Mouse (Mus musculus) Muller cell, postnatal 12 days (primary cell): ENCODE data around the gene Nfkb1.

ENCODE experiments used
- DNase-seq: peaks from one replicate; pipeline ENCODE4 v3.0.0-alpha.2; 2015; ENCODE audit errors: inconsistent ontology term

The Nfkb1 gene

DNA sequence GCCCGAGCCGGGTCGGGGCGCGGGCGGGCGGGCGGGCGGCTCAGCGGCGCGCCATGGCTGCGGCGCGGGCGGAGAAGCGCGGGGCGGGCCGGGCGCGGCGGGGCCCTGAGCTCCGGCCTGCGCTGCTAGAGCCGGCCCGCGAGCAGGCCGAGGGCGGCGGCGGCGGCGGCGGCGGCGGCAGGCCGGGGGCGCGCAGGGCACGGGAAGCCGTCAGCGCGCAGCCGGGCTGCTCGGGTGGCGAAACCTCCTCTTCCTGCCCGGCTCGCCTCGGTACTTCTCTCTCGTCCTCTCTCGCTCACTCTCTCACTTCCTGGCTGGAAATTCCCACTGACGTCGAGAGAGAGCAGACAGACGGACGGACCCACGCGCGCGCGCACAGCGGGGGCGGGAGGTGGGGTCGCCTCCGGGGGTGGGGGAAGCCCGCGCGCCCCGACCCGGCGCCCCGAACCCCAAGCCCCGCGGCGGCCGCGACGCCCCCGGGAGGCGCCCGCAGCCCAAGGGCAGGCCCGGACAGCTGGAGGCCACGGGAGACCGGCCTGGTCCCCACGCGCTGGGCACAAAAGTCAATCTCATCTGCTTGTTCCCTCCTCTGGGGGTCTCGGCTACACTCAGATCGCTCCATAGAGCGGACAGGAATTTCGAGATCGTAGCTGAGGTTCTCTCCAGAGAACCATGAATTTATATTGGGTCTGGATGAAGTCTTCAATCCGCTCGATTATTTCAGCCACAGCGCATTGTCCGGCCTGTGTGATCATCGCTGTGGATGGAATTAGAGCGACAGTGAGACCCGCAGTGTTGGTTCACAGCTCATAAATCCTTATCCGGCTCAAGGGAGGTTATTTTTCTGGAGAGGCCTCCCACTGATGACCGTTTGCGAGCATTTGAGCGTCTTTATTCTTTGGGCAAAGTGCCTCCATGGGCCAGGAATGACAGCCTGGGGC lies at the start of gene Nfkb1:
TSS of gene Nfkb1 (minus strand) at position 357 of the 941 bp plus-strand sequence.
- peak; percentile 80 for DNase-seq

DNA sequence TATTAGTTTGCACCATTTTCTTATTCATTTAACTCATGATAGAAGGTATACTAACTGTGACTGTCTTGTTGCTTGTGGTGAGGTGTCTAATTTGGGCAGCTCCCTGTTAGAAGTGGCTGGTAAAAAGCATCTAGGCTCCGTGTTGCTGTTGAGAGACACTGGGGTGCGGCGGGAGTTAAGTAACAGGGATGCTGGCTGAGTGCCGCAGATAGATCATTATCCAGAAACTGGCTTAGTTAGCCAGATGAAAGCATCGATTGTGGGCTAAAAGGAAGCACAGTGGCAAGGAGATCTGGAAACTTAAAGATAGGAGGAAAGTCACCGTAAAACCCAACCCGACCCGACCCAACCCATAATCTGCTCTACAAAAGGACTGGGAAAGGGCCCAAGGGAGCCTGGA lies 49.4 kb upstream of the Nfkb1 start:
- DNase-seq, result no peak

DNA sequence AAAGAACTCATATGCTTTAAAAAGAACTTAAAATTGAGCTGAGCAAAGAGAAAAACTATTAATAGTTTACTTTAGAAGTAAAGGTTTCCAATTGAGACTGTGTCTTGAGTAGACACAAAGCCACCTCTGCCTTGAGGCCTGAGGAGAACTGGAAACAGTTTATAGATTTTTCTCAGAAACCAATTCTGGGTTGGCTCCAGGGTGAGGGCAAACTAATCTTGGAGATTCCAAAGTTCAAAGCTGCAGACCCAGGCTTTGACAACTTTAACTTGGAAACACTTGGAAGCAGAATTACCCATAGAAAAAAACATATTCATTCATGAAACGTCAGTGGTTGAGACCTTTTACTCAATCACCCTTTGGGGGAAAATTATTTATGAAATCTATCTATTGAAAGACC lies 43.4 kb upstream of the Nfkb1 start:
- DNase-seq, result no peak

DNA sequence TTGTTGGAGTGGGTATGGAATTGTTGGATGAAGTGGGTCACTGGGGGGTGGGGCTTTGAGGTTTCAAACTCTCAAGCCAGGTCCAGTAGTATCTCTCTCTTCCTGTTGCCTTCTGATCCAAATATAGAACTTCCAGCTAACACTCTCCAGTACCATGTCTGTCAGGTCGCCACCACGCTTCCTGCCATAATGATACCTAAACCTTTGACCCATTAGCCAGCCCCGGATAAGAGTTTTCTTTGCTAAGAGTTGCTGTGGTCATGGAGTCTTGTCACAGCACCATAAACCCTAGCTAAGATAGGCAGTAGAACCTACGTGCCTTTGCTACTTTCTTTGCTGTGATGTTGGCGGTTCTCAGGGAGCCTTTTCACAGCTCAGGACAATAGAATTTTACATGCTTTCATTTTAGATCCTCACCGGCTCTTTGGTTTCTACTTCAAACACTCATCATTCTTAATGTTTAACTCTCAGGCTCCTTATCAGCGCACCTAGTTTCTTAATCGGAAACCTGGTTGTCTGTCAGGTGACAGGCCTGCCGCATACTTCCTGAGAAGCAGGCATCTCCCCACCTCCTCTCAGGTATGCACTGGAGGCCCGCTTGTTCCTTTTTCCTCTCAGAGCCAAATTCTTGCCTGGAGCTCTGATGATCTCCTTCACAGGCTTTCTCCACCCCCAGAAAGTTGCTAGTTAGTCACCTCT lies 41.5 kb upstream of the Nfkb1 start:
- DNase-seq, result no peak

DNA sequence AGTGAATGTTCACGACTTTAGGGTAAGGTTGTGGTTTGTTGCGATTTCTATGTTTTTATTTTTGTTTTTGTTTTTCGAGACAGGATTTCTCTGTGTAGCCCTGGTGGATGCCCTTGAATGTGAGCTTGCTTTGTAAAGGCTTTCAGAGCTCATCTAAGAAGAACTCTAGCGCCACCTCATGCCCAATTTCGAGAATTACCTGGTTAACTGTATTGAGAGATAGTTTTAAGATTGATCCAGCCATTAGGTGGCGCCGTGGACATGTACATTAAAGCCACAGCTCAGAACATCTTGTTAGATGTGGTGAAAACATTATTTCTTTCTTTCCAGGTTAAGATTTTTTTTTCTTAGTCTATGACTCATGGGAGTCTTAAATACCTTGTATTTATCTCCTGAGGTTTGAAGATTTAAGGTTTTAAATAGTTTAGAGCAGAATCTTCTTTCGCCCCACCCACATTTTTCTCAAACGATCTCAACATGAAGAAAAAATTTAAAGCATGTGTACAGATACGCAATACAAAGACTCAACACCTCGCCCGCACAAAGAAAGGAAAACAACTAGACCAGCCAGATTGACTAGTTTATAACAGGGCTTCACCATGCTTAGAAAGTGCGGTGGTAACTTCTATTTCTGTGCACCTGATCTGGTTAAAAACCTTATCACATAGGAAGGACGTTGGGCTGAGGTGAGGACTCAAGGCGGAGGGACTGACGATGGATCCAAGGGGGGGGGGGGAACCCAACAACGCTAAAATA lies 40.1 kb upstream of the Nfkb1 start:
- DNase-seq, result peak; percentile 79

DNA sequence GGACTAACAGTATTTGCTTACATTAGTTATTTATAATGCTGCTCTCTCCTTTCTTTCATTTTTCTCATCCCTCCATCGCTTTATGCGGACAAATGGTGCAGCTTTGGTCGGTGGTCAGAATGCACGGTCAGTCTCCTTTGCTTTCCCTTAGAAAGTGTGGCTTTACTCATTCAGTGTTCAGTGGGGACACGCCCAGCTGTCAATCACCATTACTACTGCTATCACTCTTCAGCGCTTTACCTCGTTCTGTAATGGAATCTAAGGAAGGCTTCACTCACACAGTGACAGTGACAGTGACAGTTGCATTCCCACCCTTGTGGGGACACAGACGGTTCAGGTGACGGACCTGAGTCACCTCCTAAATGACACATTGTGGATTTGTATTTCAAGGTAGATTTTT lies 39.4 kb upstream of the Nfkb1 start:
- no peak for DNase-seq

DNA sequence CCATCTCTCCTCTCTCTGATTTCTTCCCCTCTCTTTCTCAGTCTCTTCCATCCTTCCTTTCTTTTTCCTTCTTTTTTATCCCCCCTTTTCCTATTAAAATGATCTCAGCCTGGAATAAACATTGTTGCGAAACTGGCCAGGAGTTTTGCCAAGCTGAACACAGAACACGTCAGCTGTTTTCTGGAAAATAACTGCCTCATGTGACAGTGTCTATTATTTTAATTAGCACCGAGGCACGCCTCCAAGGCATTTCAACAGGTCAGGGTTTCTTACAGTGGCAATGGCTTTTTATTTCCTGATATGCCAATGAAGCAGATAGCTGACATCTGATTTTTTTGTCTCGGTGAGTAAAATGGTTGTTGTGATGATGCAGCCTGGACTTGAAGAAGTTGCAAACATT lies 38.2 kb upstream of the Nfkb1 start:
- peak; percentile 79 for DNase-seq

DNA sequence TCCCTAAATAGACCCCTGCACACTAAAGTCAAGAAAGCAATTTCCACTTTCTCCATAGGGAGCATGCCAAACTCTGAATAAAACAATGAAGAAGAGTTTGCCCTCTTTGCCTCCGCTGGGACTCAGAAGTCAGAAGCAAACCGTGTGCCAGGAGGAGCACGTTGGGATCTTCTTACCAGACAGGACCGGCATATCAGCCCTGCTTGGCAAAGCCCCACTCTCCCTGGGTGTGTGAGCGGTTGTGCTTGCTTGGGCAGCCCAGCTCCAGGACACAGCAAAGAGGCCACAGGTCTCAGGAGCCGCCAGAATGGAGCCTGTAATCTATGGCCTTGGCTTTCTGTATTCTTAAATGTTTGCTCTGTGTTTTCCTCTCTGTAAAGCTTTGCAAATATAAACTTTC lies 37.6 kb upstream of the Nfkb1 start:
- no peak for DNase-seq

DNA sequence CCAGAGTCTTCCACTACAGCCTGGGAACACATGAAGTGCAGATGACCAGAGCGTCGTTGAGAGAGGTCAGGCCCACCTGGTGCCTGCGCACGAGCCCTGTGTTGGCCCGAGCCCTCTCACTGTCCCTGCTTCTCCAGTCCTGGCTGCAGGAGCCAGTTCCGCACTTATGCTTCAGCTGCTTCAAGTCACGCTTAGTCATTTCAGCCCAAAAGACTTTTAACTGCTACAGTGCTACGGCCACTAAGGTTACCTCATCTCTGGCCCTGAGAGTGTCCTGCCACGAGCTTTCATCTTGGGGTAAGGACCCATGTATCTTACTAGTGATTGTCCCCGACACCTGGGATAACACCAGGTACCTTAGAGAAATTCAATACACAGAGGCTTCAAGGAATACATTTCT lies 36.0 kb upstream of the Nfkb1 start:
- no peak for DNase-seq

DNA sequence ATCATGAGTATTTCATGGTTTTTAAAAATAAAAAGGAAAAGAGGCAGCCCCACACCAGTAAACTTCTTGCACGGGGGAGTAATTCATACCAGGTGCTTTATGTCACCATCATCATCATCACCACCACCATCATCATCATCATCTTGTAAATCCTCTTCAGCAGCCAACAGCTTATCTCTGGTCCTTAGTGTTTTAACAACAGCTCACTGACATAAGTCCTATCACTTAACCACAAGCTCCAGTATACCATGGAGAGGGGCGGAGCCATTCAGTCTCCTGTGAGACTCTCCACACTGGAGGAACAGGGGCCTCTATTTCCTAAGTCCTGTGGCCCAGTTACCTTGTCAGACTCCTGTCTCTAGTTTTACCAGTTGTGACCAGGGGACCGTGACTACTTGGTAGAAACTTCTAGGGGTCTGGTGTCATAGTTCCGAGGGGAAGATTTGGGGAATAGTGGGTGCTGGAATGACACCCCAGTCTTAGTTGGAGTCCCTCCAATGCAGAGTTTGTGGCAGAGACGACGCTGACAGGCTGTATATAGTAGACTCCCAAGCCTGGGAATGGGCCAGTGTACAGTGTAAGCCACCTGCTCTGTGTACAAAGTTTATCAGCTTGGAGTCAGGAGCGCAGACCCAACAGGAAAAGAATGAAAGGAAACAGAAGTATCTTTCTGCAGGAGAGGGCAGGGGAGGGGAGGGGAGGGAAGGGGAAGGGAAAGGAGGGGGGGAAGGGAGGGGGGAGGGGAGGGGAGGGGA lies 35.4 kb upstream of the Nfkb1 start:
- DNase-seq, result no peak

DNA sequence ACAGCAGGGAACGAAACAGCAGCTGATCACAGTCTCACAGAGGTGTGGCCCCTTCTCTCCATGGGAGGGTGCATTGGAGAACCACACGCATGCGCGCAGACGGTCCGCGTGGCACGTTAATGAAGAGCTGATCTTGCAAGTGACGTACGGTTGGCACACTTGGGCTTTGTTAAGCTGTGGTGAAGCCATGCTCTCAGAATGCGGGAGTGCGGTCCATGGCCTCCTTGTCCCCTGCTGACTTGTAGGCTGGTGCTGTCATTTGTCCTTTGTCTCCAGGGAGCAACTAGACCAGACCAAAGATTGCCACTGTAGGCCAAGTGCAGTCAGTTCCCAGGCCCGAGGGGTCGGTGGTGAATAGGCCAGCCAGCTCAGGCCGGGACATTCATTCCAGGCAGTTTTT lies 34.7 kb upstream of the Nfkb1 start:
- peak; percentile 96 for DNase-seq

DNA sequence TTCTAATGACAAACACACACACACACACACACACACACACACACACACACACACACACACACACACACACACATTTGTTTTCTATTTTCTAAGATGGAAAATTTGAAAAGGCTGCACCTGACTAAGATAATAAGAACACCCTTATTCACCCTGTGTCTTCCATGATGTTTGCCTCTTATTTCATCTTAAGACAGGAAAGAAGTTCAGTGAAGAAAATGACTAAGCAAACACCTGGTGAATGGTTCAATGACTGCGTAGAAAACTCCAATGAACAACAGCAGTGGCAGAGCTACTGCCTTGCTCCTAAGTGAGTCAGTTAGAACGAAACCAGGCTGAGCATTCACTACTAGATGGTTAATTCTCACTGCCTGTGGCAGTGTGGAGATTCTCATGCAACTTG lies 30.8 kb upstream of the Nfkb1 start:
- no peak for DNase-seq

DNA sequence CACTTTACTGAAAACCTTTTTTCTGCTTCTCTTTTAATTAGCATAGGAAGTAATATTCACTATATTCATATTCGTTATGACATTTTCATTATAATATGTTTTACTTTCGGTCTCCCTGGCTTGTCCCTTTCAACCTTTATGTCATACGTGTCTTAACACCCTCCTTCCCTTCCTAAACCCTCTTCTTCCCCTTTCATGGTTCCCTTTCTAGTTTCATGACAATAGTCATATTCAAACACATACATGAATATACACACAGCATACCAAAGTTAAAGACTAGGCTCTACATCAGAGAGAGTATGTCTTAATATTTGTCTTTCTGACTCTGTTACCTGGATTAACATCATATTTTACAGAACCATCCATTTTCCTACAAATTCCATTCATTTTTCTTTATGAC lies 28.6 kb upstream of the Nfkb1 start:
- DNase-seq, result no peak

DNA sequence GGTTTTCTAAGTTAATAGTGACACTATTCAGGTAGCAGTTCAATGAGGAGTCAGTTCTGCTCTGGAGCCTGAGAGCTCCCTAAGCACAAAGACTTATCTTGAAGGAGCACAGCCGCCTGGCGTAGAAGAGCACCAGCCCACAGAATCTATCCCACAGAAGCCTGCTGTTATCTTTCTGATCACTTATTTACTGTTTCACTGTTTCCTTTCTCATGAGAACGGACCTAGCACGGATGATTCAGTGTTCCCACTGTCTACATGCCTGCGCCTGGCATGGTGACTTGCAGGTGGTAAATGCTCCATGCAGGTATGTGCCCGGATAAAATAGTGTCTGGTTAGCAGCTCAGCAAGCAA lies 27.8 kb upstream of the Nfkb1 start:
- DNase-seq, result no peak

DNA sequence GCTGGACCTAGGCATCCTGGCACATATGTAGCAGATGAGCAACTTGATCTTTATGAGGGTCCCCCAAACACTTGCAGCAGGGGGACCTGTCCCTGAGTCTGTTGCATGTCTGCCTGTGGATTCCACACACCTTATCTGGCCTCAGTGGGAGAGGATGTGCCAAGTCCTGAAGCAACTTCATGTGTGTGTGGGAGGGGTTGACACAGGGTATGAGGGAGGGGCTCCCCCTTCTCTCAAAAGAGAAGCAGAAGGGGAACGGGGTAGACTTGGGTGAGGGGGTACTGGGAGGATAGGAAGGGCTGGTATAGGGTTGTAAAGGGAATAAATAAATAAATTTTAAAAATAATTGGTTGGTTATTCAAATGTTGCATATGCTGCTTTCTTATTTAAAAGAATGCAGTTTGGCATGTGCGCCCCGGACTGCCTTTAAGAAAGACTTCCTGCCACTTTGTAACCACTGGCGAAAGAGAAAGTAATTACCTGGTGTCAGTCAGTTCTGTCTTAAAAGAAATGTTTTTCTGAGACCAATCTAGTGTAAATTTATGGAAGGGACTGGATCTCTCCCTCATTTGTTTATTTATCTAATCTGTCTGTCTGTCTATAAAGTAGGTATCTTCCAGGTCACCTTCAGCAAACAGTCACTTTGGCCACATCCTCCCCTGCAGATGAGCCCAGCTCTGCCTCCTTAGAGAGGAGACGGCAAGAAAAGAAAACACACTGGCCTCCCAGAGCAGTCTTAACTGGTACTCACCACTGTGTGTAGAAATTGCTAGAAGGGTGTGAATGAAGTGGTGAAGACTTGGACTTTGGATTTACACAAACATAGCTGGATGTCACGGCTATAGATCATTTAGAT lies 27.2 kb upstream of the Nfkb1 start:
- no peak for DNase-seq

DNA sequence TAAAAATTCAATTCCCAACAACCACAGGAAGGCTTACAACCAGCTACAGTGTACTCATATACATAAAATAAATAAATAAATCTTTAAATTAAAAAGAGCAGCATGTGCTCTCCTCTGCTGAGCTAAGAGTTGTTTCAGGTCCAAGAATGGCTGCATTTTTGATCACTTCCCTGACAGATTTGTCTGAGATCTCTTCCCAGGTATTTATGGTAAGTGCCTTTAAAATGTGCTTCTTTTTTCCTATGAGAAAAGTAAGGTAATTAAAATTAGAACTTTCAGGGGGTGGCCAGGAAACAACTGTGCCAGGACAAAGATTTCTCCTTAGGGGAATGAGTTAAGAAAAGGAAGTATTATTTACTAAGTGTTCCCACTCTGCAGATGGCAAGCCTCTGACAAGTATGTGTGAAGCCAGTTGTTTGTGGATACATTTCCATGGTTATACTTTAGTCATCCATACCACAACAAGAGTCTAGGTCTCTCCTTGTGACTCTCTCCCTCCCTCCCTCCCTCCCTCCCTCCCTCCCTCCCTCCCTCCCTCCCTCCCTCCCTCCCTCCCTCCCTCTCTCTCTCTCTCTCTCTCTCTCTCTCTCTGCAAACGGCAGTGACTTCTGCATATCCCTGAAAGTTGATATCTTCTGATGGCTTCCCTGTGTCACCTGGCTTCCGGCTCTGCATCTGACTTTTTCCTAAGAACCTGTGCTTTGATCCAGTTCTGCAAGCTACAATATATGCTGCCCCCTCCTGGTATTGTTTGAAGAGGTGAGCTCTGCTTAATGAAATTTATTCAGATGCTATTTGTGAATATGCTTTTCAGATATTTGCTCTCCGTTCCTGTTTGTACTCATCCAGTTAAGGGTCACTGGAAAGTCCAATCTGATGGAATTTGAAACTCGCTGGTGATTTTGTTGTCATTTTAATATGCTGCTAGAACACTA lies 21.9 kb upstream of the Nfkb1 start:
- no peak for DNase-seq

DNA sequence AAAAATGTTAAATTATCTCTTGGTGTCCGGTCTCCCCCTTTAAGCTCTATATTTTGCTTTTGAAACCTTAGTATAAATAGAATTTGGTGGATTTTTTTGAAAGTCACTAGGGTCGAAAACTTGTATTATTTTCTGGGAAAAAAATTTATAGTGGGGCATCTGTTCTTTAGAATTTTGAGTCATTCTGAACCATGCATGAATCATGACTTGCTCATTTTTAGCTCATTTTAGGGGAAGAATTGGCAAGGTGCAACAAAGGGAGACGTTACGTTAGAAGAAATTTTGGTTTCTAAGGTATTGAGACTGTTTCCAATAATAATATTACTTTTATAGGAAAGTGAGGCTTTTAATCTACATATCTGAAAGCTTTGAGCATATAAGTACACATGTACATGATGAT lies 20.3 kb upstream of the Nfkb1 start:
- no peak for DNase-seq

DNA sequence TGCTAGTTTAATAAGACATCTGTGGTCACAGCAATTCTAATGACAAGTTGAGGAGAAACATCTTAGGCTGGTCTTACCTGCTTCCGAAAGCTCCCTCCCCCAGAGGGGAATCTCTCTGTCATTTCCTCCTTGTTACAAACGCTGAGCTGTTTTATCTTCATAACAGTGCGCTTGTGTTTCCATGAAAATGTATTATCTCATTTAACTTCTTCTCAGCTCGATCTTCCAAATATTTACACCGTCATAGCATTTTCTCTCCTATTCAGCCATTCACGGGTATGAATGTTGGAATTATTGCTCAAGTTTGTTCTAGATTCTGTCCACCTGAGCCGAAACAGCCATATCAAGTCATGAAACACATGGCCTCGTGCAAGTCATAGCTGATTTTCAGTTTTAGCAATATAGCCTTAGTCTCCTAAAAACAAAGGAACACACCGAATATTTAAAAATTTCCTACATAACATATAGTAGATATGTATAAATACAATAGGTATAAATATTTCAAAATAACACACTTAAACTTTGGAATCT lies 19.8 kb upstream of the Nfkb1 start:
- no peak for DNase-seq

DNA sequence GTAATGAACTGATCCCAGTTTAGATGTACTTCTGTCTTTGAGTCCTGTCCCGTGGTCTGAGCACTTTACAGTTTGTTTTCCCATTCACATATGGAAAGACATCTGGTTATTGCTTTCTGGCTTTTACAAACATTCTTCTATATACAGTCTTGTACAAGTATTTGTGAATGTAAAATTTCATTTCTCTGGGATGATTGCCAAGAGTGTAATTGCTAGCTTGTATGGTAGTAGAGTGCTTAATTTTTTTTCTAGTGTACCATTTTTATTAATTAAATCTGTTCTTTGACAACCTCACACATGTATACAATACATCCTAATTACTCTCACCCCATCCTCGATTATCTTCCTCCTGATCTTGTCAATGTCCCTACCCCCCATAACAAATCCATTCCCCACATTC lies 12.0 kb upstream of the Nfkb1 start:
- no peak for DNase-seq
